Mouse (Mus musculus) gastrocnemius, postnatal 4 days (tissue): Measurements from ENCODE around the gene Armc5. TPM values are rescaled to one million over a fixed set of nuclear protein-coding genes. Genes with fewer than 3 reads are reported as not detected.

Experiments used
- DNase-seq, 2 experiments: peaks; one replicate each; pipeline ENCODE4 v3.0.0; 2021 to 2022; ENCODE audit warnings: low spot score in 2 of 2, mixed read lengths in 2 of 2
- long read RNA-seq, 2 experiments: library from polyadenylated mRNA; stranded (forward); transcript quantifications; one replicate each; pipeline ENCODE4 v2.0.0; 2021
- total RNA-seq, 2 experiments: library from RNA; stranded (reverse); gene quantifications; 2 replicates each; pipeline ENCODE4 v1.2.3; 2021

Armc5 gene
- 10 to 100 TPM; 12.9 TPM for total RNA-seq
- long read RNA-seq, experiment 1, transcript Armc5-201 (6 exons, 3,834 nt) = major isoform, 21 of 30 reads
- long read RNA-seq, experiment 1, partial matches to known transcripts = 4 of 30 reads
- long read RNA-seq, experiment 1, other reads (novel, unspliced or antisense) = 5 of 30 reads
- long read RNA-seq, experiment 2, transcript Armc5-201 (6 exons, 3,834 nt) = major isoform, 33 of 46 reads
- long read RNA-seq, experiment 2, partial matches to known transcripts = 7 of 46 reads
- long read RNA-seq, experiment 2, other reads (novel, unspliced or antisense) = 6 of 46 reads

- peak; percentile 80 to 88 for DNase-seq
Observed at GRCm38 (mm10) chr7:128236856-128237592, at the start of gene Armc5. TSS of gene Armc5 (plus strand) at chr7:128237342.

GRCm38 (mm10) chr7:128201607-128202006 lies 35.5 kb upstream of the Armc5 start:
- no peak for DNase-seq

- no peak for DNase-seq
Observed at GRCm38 (mm10) chr7:128203071-128203470, 34.1 kb upstream of the Armc5 start.

GRCm38 (mm10) chr7:128204179-128204578 lies 33.0 kb upstream of the Armc5 start:
- DNase-seq = no peak

GRCm38 (mm10) chr7:128205695-128206094 lies 31.4 kb upstream of the Armc5 start:
- no peak for DNase-seq

GRCm38 (mm10) chr7:128206152-128206551 lies 31.0 kb upstream of the Armc5 start, which contains the start of gene Cox6a2:
TSS of gene Cox6a2 (minus strand) at chr7:128206387.
- no peak for DNase-seq

- DNase-seq = peak in 1 of 2 experiments; percentile 51
Observed at GRCm38 (mm10) chr7:128208187-128208586, 29.0 kb upstream of the Armc5 start.

- DNase-seq = no peak
Observed at GRCm38 (mm10) chr7:128209826-128210225, 27.3 kb upstream of the Armc5 start.

- no peak for DNase-seq
Observed at GRCm38 (mm10) chr7:128219952-128220351, 17.2 kb upstream of the Armc5 start.

GRCm38 (mm10) chr7:128220936-128221335 lies 16.2 kb upstream of the Armc5 start:
- no peak for DNase-seq

- no peak for DNase-seq
Observed at GRCm38 (mm10) chr7:128231741-128232140, 5.4 kb upstream of the Armc5 start.

GRCm38 (mm10) chr7:128234796-128235195 lies 2.3 kb upstream of the Armc5 start:
- no peak for DNase-seq

- DNase-seq = no peak
Observed at GRCm38 (mm10) chr7:128235481-128235880, 1.7 kb upstream of the Armc5 start.

GRCm38 (mm10) chr7:128236426-128236825 lies 716 bp upstream of the Armc5 start:
- DNase-seq = no peak

GRCm38 (mm10) chr7:128237593-128237926 lies 418 bp downstream of the Armc5 start:
- DNase-seq = no peak

GRCm38 (mm10) chr7:128237927-128238778 lies 1.0 kb downstream of the Armc5 start, which contains the start of gene 9130023H24Rik:
TSS of gene 9130023H24Rik (minus strand) at chr7:128238031.
- peak; percentile 100 for DNase-seq

- no peak for DNase-seq
Observed at GRCm38 (mm10) chr7:128238991-128239390, 1.8 kb downstream of the Armc5 start.

GRCm38 (mm10) chr7:128240131-128240784 lies 3.1 kb downstream of the Armc5 start:
- DNase-seq = no peak

- DNase-seq = no peak
Observed at GRCm38 (mm10) chr7:128242331-128242730, 5.2 kb downstream of the Armc5 start.

GRCm38 (mm10) chr7:128243921-128244320 lies 6.8 kb downstream of the Armc5 start:
- DNase-seq = no peak

- no peak for DNase-seq
Observed at GRCm38 (mm10) chr7:128244410-128245025, 7.4 kb downstream of the Armc5 start.
